Mouse (Mus musculus) spleen, adult 2 months (tissue): ENCODE results near the gene Bend3.

Experiments
- CTCF ChIP-seq: fragments of 200-500 bp; IDR thresholded peaks from 2 replicates; pipeline ENCODE4 v1.5.1; 2011; ENCODE audit warnings: mild to moderate bottlenecking, inconsistent platforms; ENCODE audit not compliant: insufficient read depth, insufficient read length, insufficient replicate concordance; ENCODE audit errors: extremely low read depth
- POLR2A ChIP-seq: fragments of 200-500 bp; IDR thresholded peaks from 2 replicates; pipeline ENCODE4 v1.6.1; 2011; ENCODE audit warnings: low read depth, low read length, inconsistent platforms

- TF ChIP-seq CTCF: no peak
- TF ChIP-seq POLR2A: no peak
These were observed 82.7 kb downstream of the Bend3 start for GRCm38 (mm10) chr10:43561311-43561710.
